Mouse (Mus musculus): ENCODE results near the gene Slc25a34.

GRCm38 (mm10) chr4:141628661-141629060 lies 5.0 kb upstream of the Slc25a34 start:
- TF ChIP-seq CTCF (IDR thresholded peaks at IDR 0.05; ENCODE audit: extremely low read depth, insufficient read length, insufficient replicate concordance, low read depth, low read length) = no peak
- no peak for TF ChIP-seq POLR2A (IDR thresholded peaks at IDR 0.05; ENCODE audit: low read depth, low read length)

All from small intestine, adult 2 months (tissue).